Mouse (Mus musculus) stomach, embryonic 16.5 days (tissue): ENCODE measurements around the gene Csnk1d. TPM values are rescaled to one million over a fixed set of nuclear protein-coding genes. Genes with fewer than 3 reads are reported as not detected.

Experiments used
- ATAC-seq: fragments of 200-750 bp; cut with Nextera tagmentation; 2 replicates; pipeline ENCODE4 v1.8.0; 2017; ENCODE audit warnings: moderate number of reproducible peaks, moderate TSS enrichment; ENCODE audit not compliant: insufficient read depth, low FRiP score
- H3K27ac ChIP-seq: fragments of 300-500 bp; sonication (generic); 2 replicates; pipeline ENCODE4 v1.5.1; 2014; ENCODE audit warnings: low read length
- H3K27me3 ChIP-seq: fragments of 300-500 bp; sonication (generic); 2 replicates; pipeline ENCODE4 v1.6.1; 2014; ENCODE audit warnings: low read length, control low read depth, mixed read lengths; ENCODE audit not compliant: control insufficient read depth, insufficient read depth
- H3K36me3 ChIP-seq: fragments of 300-500 bp; sonication (generic); 2 replicates; pipeline ENCODE4 v1.6.1; 2014; ENCODE audit warnings: low read length; ENCODE audit not compliant: control insufficient read depth, insufficient read depth
- H3K4me1 ChIP-seq: fragments of 300-500 bp; sonication (generic); 2 replicates; pipeline ENCODE4 v1.6.1; 2014; ENCODE audit warnings: low read length, control low read depth, mixed read lengths; ENCODE audit not compliant: control insufficient read depth, insufficient read depth
- H3K4me2 ChIP-seq: fragments of 300-500 bp; sonication (generic); 2 replicates; pipeline ENCODE4 v1.6.1; 2014; ENCODE audit warnings: low read depth, low read length, mixed read lengths
- H3K4me3 ChIP-seq: fragments of 300-500 bp; sonication (generic); replicated peaks from 2 replicates; pipeline ENCODE4 v1.5.1; 2014; ENCODE audit warnings: mild to moderate bottlenecking, low read length
- H3K9ac ChIP-seq: fragments of 300-500 bp; sonication (generic); 2 replicates; pipeline ENCODE4 v1.6.1; 2014; ENCODE audit warnings: low read length
- H3K9me3 ChIP-seq: fragments of 300-500 bp; sonication (generic); replicated peaks from 2 replicates; pipeline ENCODE4 v1.6.1; 2016; ENCODE audit warnings: low read length, control low read depth; ENCODE audit not compliant: control insufficient read depth
- WGBS: fragments of 180-500 bp; shearing (Covaris S2); extraction: QIAGEN DNeasy Blood & Tissue Kit; methylation state at CpG from one replicate; pipeline ENCODE4 v1.1.7; 2014; 5-methylcytosine and 5-hydroxymethylcytosine counted together
- polyA plus RNA-seq: library from polyadenylated mRNA; unstranded; fragments of >200 nt; fragmentation: Nextera tagmentation; extraction: Ambion mirVana; gene quantifications from 2 replicates; pipeline ENCODE4 v1.2.1, GENCODE M21; 2015

Csnk1d gene
- polyA plus RNA-seq, 1 experiment from 2014 or later = 104 TPM

DNA sequence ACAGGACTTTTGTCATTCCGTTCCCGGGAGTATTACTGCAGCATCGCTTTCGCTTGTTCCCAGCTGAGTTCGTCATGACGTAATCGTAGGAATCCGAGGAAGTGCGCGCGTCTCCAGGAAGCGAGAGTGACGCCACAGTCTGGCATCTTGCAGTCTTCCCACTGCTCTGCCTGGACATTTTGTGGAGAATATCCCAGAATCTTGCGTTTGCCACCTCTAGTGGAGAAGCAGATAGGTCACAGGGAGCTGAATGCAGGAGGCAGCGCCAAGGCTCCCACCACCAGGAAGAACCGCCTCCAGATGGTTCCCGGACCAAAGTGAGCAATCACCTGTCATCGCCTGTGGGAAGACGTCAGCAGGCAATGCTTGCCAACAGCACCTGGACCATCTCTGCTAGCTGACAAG lies 23.8 kb upstream of the Csnk1d start:
- no peaks in the 10 kb centered on the region for H3K36me3 ChIP-seq
- peak overlapping the region; percentile 22 for H3K4me3 ChIP-seq
- WGBS = 40% methylated on average over 19 of the region's 19 CpGs
- H3K9me3 ChIP-seq = no peaks in the 10 kb centered on the region
- peak overlapping the region; percentile 4 for H3K9ac ChIP-seq
- H3K4me2 ChIP-seq = peak overlapping the region; percentile 48
- H3K27ac ChIP-seq = no peak overlapping the region
- ATAC-seq = 0 out of 2 replicates have a peak, but pooled peaks have one; percentile 35
- no peaks in the 10 kb centered on the region for H3K27me3 ChIP-seq
- H3K4me1 ChIP-seq = no peaks in the 10 kb centered on the region

DNA sequence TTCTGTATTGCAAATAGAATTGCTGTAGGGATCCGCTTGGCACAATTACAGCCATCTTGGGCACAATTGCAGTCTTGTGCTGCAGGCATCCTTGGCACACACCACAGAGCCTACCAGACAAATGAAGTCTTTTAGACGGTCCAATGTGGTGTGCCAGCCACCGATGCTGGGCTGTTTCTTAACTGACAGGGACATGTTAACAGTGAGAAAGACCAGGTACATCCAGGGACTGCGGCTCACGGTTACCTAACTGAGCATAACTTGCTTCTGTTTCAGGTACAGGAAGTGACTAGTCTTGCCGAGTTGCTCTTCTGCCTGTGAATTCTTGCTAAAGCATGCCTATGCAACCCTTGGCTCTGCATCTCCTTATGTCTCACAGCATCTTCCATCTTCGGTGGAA lies 22.5 kb upstream of the Csnk1d start:
- H3K27me3 ChIP-seq = no peaks in the 10 kb centered on the region
- no peak overlapping the region for H3K9ac ChIP-seq
- H3K9me3 ChIP-seq = no peaks in the 10 kb centered on the region
- H3K27ac ChIP-seq = no peak overlapping the region
- no peaks in the 10 kb centered on the region for H3K36me3 ChIP-seq
- H3K4me3 ChIP-seq = no peak overlapping the region
- ATAC-seq = no peak
- no peaks in the 10 kb centered on the region for H3K4me1 ChIP-seq
- 77% methylated on average over 7 of the region's 7 CpGs for WGBS
- H3K4me2 ChIP-seq = no peak overlapping the region

DNA sequence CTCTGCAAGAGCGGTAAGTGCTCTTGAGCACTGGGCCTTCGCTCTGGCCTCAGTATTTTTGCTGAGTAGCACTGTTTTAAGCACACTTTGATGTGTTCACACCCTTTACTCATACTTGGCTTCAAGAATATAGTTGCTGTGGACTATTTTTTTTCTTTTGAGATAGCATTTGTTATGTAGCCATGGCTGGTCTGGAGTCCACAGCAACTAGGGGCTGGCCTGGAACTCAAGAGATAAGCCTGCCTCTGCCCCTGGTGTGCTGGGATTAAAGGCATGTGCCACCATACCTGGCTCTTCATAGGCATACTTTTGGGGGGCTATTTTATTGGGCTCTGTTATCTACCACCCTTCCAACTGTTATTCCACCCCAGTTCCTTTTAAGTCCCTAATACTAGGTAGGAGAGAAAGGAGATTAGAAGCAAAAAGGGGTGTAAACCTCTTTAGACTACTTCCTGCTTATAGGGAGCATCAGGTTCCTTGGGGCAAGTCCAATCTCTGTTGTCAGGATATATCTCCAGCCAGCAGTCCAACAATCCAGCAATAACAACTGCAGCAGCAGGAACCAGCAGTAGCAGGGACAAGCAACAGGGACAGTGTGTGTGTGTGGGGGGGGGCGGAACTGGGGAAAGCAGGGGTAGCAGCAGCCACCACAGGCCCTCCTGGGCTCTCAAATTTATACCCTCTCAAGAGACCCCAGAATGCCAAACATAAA lies 19.1 kb upstream of the Csnk1d start:
- Histone ChIP-seq H3K4me2 (no peak overlapping the region), H3K27ac (no peak overlapping the region), H3K36me3 (no peaks in the 10 kb centered on the region), H3K4me3 (no peak overlapping the region), H3K9me3 (no peaks in the 10 kb centered on the region), H3K27me3 (no peaks in the 10 kb centered on the region), H3K9ac (no peak overlapping the region), H3K4me1 (no peaks in the 10 kb centered on the region)
- 93% methylated on average over 3 of the region's 3 CpGs for WGBS
- no peak for ATAC-seq

DNA sequence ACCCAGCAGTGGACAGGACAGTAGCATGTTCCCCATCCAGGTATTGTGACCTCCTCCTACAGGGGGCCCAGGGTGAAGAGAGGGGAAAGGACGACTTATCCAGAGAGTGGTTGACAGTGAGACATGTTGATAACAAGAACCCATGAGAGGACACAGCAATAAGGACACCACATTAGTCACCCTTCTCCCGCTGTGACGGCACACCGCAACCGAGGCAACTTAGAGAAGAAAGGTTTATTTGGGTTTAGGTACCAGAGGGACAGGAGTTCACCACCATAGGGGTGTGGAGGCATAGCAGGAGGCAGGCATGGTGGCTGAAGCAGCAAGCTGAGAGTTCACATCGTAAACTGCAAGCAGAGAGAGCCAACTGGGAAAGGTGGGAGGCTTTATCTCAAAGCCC lies 15.1 kb upstream of the Csnk1d start:
- H3K4me1 ChIP-seq = peaks cover 5% of the 10 kb centered on the region; the same call in 1 of the 2 replicates
- no peak overlapping the region for H3K27ac ChIP-seq
- H3K4me2 ChIP-seq = no peak overlapping the region
- no peak overlapping the region for H3K9ac ChIP-seq
- no peaks in the 10 kb centered on the region for H3K36me3 ChIP-seq
- H3K27me3 ChIP-seq = no peaks in the 10 kb centered on the region
- WGBS = 63% methylated on average over 6 of the region's 6 CpGs
- H3K9me3 ChIP-seq = no peaks in the 10 kb centered on the region
- H3K4me3 ChIP-seq = no peak overlapping the region
- ATAC-seq = no peak

DNA sequence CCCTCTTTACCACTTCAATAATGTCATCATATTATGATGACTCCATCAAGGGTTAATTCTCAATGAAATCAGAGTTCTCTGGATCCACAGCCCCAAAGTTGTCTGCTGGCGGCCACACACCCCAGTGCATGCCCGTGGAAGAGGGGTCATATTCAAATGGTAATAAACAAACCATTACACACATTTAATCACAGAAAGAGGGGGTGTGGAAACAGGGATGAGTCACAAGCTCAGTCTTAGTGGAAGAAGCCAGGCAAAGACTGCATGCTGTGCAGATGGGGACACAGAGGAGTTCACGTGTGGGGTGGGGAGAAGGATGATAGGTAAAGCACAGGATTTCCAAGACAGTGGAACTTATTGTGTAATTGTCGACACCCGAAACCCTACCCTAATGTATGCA lies 13.2 kb upstream of the Csnk1d start:
- WGBS = 60% methylated on average over 5 of the region's 5 CpGs
- no peak for ATAC-seq
- no peak overlapping the region for H3K27ac ChIP-seq

DNA sequence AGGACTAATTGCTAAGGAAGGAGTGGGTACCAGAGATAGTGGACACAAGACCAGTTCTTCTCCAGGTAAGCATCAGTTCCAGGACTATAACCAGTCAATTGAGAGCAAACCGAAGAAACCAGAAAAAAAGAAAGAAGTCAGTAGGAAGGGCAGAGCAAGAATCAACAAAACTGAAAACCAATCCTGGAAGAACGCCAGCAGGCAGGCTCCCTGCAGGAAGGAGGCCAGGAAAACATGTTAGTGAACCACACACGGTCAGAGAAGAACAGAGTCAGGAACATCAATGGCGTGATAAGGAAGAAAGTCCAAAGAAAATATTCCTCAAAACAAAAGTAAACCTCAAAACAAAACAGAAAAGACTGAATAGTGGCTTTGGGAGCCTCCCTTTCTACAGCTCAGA lies 10.8 kb upstream of the Csnk1d start:
- no peak overlapping the region; the same call in 1 of the 2 replicates for H3K27ac ChIP-seq
- no peak overlapping the region for H3K4me3 ChIP-seq
- no peaks in the 10 kb centered on the region for H3K36me3 ChIP-seq
- no peak overlapping the region for H3K9ac ChIP-seq
- H3K27me3 ChIP-seq = no peaks in the 10 kb centered on the region
- ATAC-seq = no peak
- peaks cover 5% of the 10 kb centered on the region; the same call in 1 of the 2 replicates for H3K4me1 ChIP-seq
- WGBS = 29% methylated on average over 4 of the region's 4 CpGs
- no peaks in the 10 kb centered on the region for H3K9me3 ChIP-seq
- no peak overlapping the region for H3K4me2 ChIP-seq

More for the DNA sequence above, 13.2 kb upstream of the Csnk1d start:
- H3K27me3 ChIP-seq = no peaks in the 10 kb centered on the region
- no peaks in the 10 kb centered on the region for H3K9me3 ChIP-seq
- H3K4me3 ChIP-seq = no peak overlapping the region
- H3K4me1 ChIP-seq = peaks cover 5% of the 10 kb centered on the region; the same call in 1 of the 2 replicates
- no peak overlapping the region for H3K4me2 ChIP-seq
- no peak overlapping the region for H3K9ac ChIP-seq
- no peaks in the 10 kb centered on the region for H3K36me3 ChIP-seq

DNA sequence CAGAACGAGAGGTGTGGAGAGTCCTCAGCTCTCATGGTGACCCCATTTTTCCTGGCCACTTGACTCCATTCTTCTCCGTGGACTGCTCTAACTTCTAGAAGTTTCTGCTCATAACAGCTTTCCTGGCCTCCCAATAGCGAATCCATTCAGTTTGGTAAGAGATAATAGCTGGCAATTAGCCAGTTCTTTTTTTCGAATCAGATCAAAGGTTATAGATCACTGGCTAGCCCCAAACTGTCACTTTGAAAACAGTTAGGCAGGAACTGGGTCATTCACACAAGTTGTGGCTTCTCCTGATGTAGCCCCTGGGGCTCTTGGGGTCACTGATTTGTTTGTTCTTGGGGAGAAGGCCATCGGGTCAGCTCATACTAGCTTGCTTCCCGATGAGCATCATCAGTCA lies 3.6 kb upstream of the Csnk1d start:
- ATAC-seq = no peak
- Histone ChIP-seq H3K27ac (no peak overlapping the region), H3K4me3 (no peak overlapping the region), H3K4me1 (peaks cover 2% of the 10 kb centered on the region; the same call in 1 of the 2 replicates), H3K9me3 (no peaks in the 10 kb centered on the region), H3K9ac (no peak overlapping the region), H3K4me2 (no peak overlapping the region), H3K36me3 (no peaks in the 10 kb centered on the region), H3K27me3 (no peaks in the 10 kb centered on the region)
- WGBS = 78% methylated on average over 6 of the region's 6 CpGs

DNA sequence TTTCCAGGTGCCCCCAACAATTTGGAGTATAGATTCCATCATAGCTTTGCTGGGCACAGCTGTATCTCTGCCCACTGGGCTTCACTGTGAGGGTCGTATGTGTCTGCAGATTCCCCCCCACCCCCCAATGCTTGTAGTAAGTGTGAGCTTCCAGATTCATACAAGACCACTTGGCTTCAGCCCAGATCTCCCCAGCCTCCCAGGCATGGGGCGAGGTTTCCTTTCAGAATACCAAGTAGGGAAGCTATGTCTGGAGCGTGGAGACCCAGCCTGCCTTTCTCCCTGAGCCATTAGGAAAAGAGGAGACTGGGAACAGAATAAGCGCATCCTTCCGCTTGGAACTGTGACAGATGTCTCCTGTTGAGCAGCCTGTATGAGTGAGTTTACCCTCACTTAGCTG lies 2.5 kb upstream of the Csnk1d start:
- Histone ChIP-seq H3K4me2 (no peak overlapping the region), H3K36me3 (no peaks in the 10 kb centered on the region), H3K9me3 (no peaks in the 10 kb centered on the region), H3K9ac (no peak overlapping the region), H3K4me1 (peaks cover 13% of the 10 kb centered on the region), H3K4me3 (no peak overlapping the region), H3K27ac (no peak overlapping the region), H3K27me3 (no peaks in the 10 kb centered on the region)
- WGBS = 76% methylated on average over 5 of the region's 5 CpGs
- no peak for ATAC-seq

DNA sequence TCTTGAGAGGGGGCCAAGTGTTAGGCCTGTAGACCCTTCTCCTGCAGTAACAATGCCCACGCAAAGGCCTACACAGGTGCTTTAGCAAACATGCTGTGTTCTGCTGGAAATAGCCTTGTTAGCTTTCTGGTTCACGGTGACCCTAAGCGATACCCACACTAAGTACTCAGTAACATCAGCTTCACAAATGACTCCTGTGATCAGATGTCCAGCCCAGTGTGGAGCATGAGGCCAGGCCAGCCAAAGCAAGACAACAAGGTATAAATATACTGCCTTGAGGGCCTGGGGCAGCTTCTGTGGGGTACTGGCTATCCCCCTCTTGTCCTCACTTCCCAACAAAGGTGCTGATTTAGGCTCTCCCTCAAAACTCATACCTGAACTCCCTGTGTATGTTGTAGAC lies 1.9 kb upstream of the Csnk1d start:
- Histone ChIP-seq H3K9me3 (no peaks in the 10 kb centered on the region), H3K27ac (no peak overlapping the region), H3K9ac (no peak overlapping the region), H3K27me3 (no peaks in the 10 kb centered on the region), H3K4me1 (peaks cover 17% of the 10 kb centered on the region), H3K4me2 (no peak overlapping the region), H3K4me3 (no peak overlapping the region), H3K36me3 (no peaks in the 10 kb centered on the region)
- 90% methylated on average over 3 of the region's 3 CpGs for WGBS
- ATAC-seq = no peak
